Mouse (Mus musculus) CD4-positive, CD25-positive, alpha-beta regulatory T cell, adult 2 months (primary cell): ENCODE measurements around the gene Acat2.
"Not testable (repeated sequence)": the region's sequence is repeated elsewhere in the genome, so short reads cannot be mapped to it uniquely, and the experiment has no call there.

Experiments used
- DNase-seq: peaks from one replicate; pipeline ENCODE4 v3.0.0-alpha.2; 2012; ENCODE audit warnings: low read depth, low spot score

The Acat2 gene

DNA sequence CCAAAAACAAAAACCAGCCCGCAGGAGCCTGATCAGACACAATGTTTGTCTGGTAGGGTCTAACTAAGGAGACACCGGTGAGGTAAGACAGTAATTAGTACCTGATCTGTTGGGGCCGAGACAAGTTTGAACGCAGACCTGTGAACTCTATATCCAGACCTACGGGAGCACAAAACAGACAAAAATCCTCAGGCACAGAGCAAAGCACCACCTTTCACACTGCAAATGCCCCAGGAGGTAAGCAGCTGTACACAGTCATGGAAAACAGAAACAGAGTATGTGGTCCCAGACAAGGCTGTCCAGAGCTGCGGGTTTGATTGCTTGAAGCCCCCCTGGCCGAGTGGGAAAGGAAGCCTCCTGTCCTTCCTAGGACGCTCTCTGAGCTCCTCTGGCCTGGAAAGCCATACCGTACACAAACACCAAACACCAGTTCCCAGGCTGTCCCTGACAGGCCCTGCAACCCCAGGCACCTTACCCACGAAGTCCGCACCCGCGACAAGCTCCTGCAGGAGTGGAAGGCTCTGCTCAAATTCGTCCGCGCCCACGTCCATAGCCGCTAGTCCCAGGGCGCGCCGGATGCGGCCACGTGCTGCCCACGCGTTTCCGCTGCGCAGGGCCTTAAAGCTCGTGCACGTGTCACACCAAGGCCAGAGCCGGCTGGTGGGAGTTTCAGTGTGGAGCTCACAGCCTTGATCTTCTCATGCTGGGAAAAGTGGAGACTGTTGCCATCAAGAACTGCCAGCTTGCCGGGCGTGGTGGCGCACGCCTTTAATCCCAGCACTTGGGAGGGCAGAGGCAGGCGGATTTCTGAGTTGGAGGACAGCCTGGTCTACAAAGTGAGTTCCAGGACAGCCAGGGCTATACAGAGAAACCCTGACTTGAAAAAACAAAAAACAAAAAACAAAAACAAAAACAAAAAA, 50.9 kb downstream of the Acat2 start, which contains the start of gene Pnldc1:
TSS of gene Pnldc1 (minus strand) at position 870 of the 920 bp plus-strand sequence.
- no peak for DNase-seq

GRCm38 (mm10) chr17:12906436-12906835, 54.1 kb downstream of the Acat2 start:
- DNase-seq = no peak

DNA sequence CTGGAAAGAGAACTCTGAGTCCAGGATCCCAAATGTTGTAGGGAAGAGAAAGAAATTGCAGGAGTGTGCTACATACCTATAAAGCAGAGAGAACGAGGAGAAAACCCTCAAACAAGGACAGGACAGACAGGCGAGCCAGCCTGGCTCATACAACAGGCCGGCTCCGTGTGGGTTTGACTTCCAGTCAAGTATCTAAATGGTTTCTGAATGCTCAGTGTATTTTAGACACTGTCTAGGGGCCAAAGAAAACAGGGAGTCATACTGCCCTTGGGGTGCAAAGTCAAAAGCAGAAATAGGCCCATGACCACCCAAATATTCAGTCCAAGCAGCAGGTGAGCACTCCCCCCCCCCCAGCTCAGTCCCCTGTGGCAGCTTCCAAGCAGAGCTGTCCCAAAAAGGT, 54.7 kb downstream of the Acat2 start:
- DNase-seq = no peak

DNA sequence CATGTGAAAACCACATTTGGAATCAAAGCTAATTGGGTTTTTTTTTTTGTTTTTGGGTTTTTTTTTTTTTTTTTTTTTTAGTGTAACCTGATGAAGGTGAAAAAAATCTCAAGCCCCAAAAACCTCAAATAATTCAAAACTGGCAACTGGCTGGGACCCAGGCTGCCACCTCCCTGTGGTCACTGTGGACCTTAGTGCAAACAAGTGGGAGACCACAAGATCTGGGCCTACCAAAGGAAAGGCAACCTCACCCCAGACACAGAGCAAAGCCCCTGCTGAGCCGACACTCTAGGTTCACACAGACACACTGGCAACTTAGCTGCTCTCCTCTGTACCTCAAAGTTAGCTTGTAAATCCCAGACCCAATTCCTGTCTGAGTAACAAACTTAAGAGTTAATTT, 56.2 kb downstream of the Acat2 start:
- no peak for DNase-seq

DNA sequence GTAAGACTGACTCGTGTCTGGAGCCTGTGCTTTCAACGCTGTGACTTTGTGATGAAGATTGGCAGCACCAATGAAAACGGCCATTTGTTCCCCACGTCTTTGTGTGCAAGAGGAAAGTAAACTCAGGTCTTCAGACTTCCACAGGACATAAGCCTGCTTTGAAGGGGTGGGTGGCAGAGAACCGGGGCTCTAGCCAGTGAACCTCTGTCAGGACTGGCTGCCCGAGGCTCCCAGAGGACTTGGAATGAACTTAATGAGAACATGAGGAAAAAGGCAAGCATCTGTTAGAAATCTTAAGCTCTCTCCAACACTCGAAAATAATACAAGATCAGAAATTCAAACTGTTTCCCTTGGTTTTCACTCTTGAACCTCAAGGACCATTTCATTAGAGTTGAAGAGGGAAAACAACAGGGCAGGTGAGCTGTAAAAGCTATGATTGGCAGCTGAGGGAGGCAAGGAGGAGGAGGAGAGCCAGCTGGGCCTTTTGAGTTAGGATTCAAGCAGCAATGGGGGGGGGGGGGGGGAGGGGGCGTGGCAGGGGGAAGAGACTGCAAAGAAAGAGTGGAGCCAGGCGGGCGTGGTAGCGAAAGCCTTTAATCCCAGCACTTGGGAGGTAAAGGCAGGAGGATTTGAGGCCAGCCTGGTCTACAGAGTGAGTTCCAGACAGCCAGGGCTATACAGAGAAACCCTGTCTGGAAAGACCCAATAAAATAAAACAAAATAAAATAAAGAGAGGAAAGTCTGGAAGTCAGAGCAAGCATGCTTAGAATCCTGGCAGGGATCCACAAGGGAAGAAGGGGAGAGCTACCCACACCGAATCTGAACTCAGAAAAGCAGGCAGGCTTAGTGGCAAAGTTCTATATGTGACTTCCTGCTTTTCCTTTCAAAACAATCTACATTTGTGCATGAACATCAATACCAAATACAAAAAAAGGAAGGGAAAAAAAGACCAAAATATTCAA, 56.9 kb downstream of the Acat2 start:
- no peak for DNase-seq

DNA sequence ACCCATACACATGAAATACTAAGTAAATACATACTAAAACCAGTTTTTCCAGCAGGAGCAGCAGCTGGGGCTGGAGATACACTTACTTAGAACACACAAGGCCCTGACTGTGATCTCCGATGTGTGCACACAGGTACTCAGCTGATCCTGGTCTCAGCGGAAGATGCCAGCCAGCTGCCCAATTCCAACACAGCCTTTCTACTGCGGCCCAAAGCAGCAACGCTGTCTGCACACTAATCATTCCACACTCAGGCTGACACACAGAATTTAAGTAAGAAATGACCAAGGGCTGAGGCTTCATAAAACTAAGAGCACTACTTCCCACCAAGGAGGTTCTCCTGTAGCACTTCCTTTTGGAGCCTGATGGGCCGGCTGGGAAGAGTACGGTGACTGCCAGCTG, 58.3 kb downstream of the Acat2 start:
- no peak for DNase-seq

GRCm38 (mm10) chr17:12898607-12899006, 61.9 kb downstream of the Acat2 start:
- not testable (repeated sequence) for DNase-seq

GRCm38 (mm10) chr17:12897674-12898073, 62.9 kb downstream of the Acat2 start:
- no peak for DNase-seq
